Mouse (Mus musculus) embryonic facial prominence, embryonic 14.5 days (tissue): ENCODE data around the gene Limch1. TPM values are rescaled to one million over a fixed set of nuclear protein-coding genes. Genes with fewer than 3 reads are reported as not detected.
A peak's percentile ranks its signal among the peaks of the same experiment; 100 is the strongest.

ENCODE experiments used
- ATAC-seq: fragments of 200-750 bp; cut with Nextera tagmentation; 2 replicates; pipeline ENCODE4 v1.8.0; 2017; ENCODE audit warnings: low read depth, moderate number of reproducible peaks, moderate TSS enrichment
- DNase-seq: peaks from one replicate; pipeline ENCODE4 v3.0.0-alpha.2; 2015; ENCODE audit warnings: low spot score
- H3K27ac ChIP-seq: fragments of 300-500 bp; sonication (generic); replicated peaks from 2 replicates; pipeline ENCODE4 v1.5.1; 2014; ENCODE audit warnings: low read depth, mild to moderate bottlenecking, low read length, moderate library complexity
- H3K27me3 ChIP-seq: fragments of 300-500 bp; sonication (generic); replicated peaks from 2 replicates; pipeline ENCODE4 v1.6.1; 2014; ENCODE audit warnings: low read length; ENCODE audit not compliant: control insufficient read depth, insufficient read depth
- H3K36me3 ChIP-seq: fragments of 300-500 bp; sonication (generic); 2 replicates; pipeline ENCODE4 v1.6.1; 2014; ENCODE audit warnings: low read length, mixed read lengths; ENCODE audit not compliant: control insufficient read depth, insufficient read depth
- H3K4me1 ChIP-seq: fragments of 300-500 bp; sonication (generic); 2 replicates; pipeline ENCODE4 v1.6.1; 2014; ENCODE audit warnings: antibody characterized with exemption, low read length; ENCODE audit not compliant: control insufficient read depth, insufficient read depth
- H3K4me2 ChIP-seq: fragments of 300-500 bp; sonication (generic); 2 replicates; pipeline ENCODE4 v1.6.1; 2014; ENCODE audit warnings: low read depth, mild to moderate bottlenecking, low read length, moderate library complexity, mixed read lengths
- H3K4me3 ChIP-seq: fragments of 300-500 bp; sonication (generic); 2 replicates; pipeline ENCODE4 v1.5.1; 2014; ENCODE audit warnings: low read depth, mild to moderate bottlenecking, low read length
- H3K9ac ChIP-seq: fragments of 300-500 bp; sonication (generic); 2 replicates; pipeline ENCODE4 v1.6.1; 2014; ENCODE audit warnings: low read depth, mild to moderate bottlenecking, low read length, moderate library complexity, mixed read lengths
- H3K9me3 ChIP-seq: fragments of 300-500 bp; sonication (generic); 2 replicates; pipeline ENCODE4 v1.6.1; 2016; ENCODE audit warnings: low read length; ENCODE audit not compliant: control insufficient read depth
- WGBS: fragments of 180-500 bp; shearing (Covaris S2); extraction: QIAGEN DNeasy Blood & Tissue Kit; methylation state at CpG from one replicate; pipeline ENCODE4 v1.1.7; 2014; 5-methylcytosine and 5-hydroxymethylcytosine counted together
- polyA plus RNA-seq: library from polyadenylated mRNA; unstranded; fragments of >200 nt; fragmentation: Nextera tagmentation; extraction: Ambion mirVana; gene quantifications from 2 replicates; pipeline ENCODE4 v1.2.1, GENCODE M21; 2014

The Limch1 gene
- polyA plus RNA-seq, 1 experiment from 2014 or later = 71.1 TPM

DNA sequence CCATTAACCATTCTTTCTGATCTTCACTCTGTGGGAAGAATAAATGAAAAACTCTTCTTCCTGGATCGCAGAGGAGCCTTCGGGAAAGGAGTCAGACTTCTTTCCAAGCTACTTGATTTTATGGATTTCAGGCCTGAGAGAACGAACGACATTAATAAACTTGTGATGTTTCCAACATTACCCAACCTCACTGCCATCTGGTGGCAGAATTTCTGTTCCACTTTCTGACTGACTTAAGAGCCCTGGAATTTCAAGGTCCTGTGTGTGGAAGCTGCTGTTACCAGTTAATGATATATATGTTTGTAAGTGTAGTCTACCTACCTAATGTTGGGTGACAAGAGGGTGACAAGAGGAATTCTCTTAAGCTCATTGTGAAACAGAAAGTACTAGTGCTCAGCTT is 243.3 kb downstream of the Limch1 start:
- Histone ChIP-seq H3K36me3 (peaks cover 21% of the 10 kb centered on the region; the same call in 1 of the 2 replicates), H3K4me3 (no peak overlapping the region), H3K4me1 (no peaks in the 10 kb centered on the region), H3K9ac (no peak overlapping the region), H3K27ac (no peak overlapping the region), H3K4me2 (no peak overlapping the region), H3K9me3 (no peaks in the 10 kb centered on the region), H3K27me3 (no peaks in the 10 kb centered on the region)
- DNase-seq (no peak), ATAC-seq (no peak)
- WGBS = 67% methylated on average over 4 of the region's 4 CpGs

DNA sequence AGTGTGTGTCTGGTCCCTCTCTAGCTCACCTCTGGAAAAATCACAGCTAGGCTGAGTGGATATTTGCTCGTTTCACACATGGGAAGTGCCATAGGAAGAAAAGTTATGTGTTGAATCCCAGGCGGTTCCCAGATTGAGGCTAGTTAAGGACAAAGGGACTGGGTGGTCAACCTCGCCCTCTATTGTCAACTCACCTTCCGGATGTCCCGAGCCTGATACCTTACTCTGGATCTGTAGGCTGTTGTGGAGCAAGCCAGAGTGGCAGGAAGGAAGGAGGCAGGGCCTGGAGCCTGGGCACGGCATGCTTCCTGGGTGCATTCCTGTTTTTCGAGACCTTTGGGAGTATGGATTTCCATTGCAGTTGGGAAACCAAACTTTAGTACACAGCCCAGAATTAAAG is 243.9 kb downstream of the Limch1 start:
- no peaks in the 10 kb centered on the region for H3K27me3 ChIP-seq
- no peak for DNase-seq
- ATAC-seq = no peak
- no peak overlapping the region for H3K4me3 ChIP-seq
- peaks cover 4% of the 10 kb centered on the region; the same call in 1 of the 2 replicates for H3K4me1 ChIP-seq
- H3K9ac ChIP-seq = no peak overlapping the region
- H3K4me2 ChIP-seq = no peak overlapping the region
- H3K27ac ChIP-seq = no peak overlapping the region
- WGBS = 80% methylated on average over 7 of the region's 7 CpGs
- no peaks in the 10 kb centered on the region for H3K9me3 ChIP-seq
- peaks cover 21% of the 10 kb centered on the region; the same call in 1 of the 2 replicates for H3K36me3 ChIP-seq

DNA sequence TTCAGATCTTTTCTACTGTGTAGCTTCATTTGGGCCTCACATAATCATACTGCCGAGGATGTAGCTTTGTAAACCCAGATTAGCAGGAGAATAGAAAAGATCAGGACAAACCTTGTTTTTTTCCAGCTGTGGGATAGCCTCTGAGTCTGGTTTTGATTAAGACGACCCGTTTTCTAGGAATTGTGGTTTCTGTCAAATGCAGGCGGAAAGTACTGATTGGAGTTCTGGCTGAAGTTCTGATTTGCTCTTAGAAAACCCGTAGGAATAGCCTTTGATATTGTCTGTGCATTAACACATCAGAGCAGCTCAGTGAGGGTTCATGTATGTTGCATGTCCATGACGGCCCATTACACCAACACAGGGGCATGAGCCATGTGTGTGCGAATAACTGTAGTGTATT is 246.8 kb downstream of the Limch1 start:
- DNase-seq (peak; percentile 82), ATAC-seq (no peak)
- H3K9ac ChIP-seq = no peak overlapping the region
- no peak overlapping the region for H3K4me3 ChIP-seq
- no peak overlapping the region for H3K27ac ChIP-seq
- H3K4me2 ChIP-seq = no peak overlapping the region
- H3K36me3 ChIP-seq = 0 out of 2 replicates have a peak, but pooled peaks cover 10% of the 10 kb centered on the region
- H3K9me3 ChIP-seq = no peaks in the 10 kb centered on the region
- peaks cover 22% of the 10 kb centered on the region for H3K4me1 ChIP-seq
- no peaks in the 10 kb centered on the region for H3K27me3 ChIP-seq
- 39% methylated on average over 7 of the region's 7 CpGs for WGBS

DNA sequence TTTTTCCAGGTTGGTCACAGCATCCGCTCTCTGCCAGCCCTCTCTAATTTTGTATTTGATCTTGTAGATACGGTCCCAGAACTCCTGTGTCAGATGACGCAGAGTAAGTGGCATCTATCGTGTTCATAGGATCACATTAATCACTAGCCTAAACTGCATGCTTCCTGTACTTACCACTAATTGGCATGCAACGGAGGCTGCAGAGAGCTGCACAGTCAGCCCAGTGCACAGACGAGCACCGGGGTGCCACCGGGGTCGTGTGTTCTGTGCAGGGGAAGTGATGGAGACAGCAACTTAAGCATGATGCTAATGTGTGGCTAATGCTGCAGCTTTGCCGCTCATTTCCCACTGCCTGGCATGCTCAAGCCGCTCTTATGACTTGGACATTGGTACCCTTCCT is 247.4 kb downstream of the Limch1 start:
- Histone ChIP-seq H3K4me2 (0 out of 2 replicates have a peak overlapping the region, but pooled peaks have one; percentile 11), H3K4me1 (peaks cover 25% of the 10 kb centered on the region), H3K36me3 (0 out of 2 replicates have a peak, but pooled peaks cover 6% of the 10 kb centered on the region), H3K27ac (no peak overlapping the region), H3K27me3 (no peaks in the 10 kb centered on the region), H3K9me3 (no peaks in the 10 kb centered on the region), H3K9ac (no peak overlapping the region), H3K4me3 (no peak overlapping the region)
- DNase-seq (peak; percentile 30), ATAC-seq (no peak)
- 37% methylated on average over 11 of the region's 11 CpGs for WGBS

DNA sequence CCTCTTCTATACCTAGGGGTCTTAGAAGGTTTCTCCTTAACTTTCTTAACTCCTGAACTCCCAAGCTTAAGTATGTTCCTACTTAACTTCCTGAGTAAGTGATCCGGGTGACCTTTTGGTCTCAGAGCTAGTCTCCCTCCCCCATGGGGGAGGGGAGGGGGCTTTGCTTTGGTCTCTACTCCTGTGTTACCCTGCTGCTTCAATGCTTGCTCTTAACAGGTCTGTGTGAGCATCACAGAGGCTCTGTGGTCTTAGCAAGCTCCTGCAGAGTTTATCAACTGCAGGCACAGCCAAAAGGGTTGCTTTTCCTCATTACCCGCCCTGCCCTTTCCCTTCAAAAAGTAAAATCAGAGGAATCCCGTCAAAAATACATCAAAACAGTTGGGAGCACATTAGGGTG is 250.5 kb downstream of the Limch1 start:
- ATAC-seq = no peak
- no peaks in the 10 kb centered on the region for H3K9me3 ChIP-seq
- no peak overlapping the region for H3K9ac ChIP-seq
- DNase-seq = no peak
- H3K36me3 ChIP-seq = 0 out of 2 replicates have a peak, but pooled peaks cover 10% of the 10 kb centered on the region
- H3K27ac ChIP-seq = no peak overlapping the region
- H3K4me2 ChIP-seq = no peak overlapping the region
- no peak overlapping the region for H3K4me3 ChIP-seq
- H3K4me1 ChIP-seq = peaks cover 25% of the 10 kb centered on the region
- H3K27me3 ChIP-seq = no peaks in the 10 kb centered on the region
- WGBS = 12% methylated on average over 3 of the region's 3 CpGs

DNA sequence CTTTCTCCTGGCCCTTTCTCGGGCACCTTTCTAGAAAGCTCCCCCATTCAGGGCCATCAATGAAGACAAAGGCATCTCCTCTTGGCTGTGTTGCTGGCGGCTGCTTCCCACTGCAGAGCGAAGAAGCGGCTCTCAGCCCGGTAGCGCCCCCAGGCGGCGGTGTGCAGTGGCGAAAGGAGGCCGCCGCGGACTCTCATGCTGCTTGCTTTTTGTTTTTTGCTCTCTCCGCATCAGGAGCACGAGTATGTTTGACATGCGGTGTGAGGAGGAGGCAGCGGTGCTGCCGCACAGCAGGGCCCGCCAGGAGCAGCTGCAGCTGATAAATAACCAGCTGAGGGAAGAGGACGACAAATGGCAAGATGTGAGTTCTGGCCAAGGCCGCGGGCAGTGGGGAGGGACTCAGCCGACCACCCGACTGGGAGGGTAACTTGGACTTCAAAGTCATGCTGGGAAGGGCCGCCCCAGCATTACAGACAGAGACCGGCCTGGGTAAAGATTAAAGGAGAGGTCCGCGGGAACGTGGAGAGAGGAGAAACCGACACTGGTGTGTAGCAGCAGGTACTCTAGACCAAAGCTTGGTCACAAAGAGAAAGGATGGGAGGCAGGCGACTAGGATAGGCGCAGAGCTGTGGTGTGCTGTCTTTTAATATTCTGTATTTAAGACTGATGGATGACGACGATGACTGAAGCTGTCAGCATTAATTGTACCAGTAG is 251.4 kb downstream of the Limch1 start:
- Histone ChIP-seq H3K27me3 (no peaks in the 10 kb centered on the region), H3K9ac (peak overlapping the region; percentile 45), H3K4me2 (peak overlapping the region; percentile 74), H3K36me3 (0 out of 2 replicates have a peak, but pooled peaks cover 13% of the 10 kb centered on the region), H3K4me3 (peak overlapping the region; percentile 37), H3K4me1 (peaks cover 25% of the 10 kb centered on the region), H3K27ac (0 out of 2 replicates have a peak overlapping the region, but pooled peaks have one; percentile 36), H3K9me3 (no peaks in the 10 kb centered on the region)
- peak; percentile 89 for ATAC-seq
- 3% methylated on average over 33 of the region's 33 CpGs for WGBS
- peak; percentile 89 for DNase-seq

DNA sequence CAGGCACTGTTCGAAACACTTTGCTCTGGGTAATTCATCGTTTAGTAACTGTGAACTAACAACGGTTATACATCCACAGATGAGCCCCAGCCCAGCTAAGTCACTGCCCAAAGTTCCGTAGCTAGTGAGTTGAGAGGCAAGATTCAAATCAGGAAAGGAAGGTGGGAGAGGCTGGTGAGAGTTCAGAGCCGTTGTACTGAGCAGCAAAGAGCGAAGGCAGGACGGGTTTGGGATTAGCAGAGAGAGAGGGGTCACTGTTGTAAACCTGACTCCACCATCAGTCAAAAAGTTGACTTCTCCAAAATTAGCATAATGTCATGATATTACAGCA is 251.9 kb downstream of the Limch1 start:
- H3K9me3 ChIP-seq = no peaks in the 10 kb centered on the region
- no peak for DNase-seq
- peaks cover 25% of the 10 kb centered on the region for H3K4me1 ChIP-seq
- no peak overlapping the region for H3K27ac ChIP-seq
- WGBS = 30% methylated on average over 7 of the region's 7 CpGs
- H3K36me3 ChIP-seq = 0 out of 2 replicates have a peak, but pooled peaks cover 13% of the 10 kb centered on the region
- no peak for ATAC-seq
- peak overlapping the region; percentile 74 for H3K4me2 ChIP-seq
- peak overlapping the region; percentile 45 for H3K9ac ChIP-seq
- no peaks in the 10 kb centered on the region for H3K27me3 ChIP-seq
- H3K4me3 ChIP-seq = peak overlapping the region; percentile 37

DNA sequence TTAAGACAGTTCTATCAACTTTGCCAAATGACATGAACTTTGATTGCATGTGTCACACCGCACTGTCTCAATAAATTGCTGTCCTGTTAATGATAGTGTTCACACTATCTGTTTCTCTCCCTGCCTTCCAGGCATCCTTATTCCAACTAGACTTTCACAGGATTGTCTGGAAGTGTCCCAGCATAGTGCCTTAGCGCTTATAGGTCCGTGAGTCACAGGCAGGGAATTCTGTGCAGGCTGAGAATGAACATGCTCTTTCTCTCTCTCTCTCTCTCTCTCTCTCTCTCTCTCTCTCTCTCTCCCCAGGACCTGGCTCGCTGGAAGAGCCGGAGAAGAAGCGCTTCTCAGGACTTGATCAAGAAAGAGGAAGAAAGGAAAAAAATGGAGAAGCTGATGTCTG is 252.7 kb downstream of the Limch1 start:
- Histone ChIP-seq H3K36me3 (0 out of 2 replicates have a peak, but pooled peaks cover 17% of the 10 kb centered on the region), H3K4me2 (no peak overlapping the region), H3K4me1 (peaks cover 25% of the 10 kb centered on the region), H3K27ac (no peak overlapping the region), H3K4me3 (no peak overlapping the region), H3K9ac (no peak overlapping the region), H3K9me3 (no peaks in the 10 kb centered on the region), H3K27me3 (no peaks in the 10 kb centered on the region)
- ATAC-seq (no peak), DNase-seq (no peak)
- 78% methylated on average over 6 of the region's 6 CpGs for WGBS

DNA sequence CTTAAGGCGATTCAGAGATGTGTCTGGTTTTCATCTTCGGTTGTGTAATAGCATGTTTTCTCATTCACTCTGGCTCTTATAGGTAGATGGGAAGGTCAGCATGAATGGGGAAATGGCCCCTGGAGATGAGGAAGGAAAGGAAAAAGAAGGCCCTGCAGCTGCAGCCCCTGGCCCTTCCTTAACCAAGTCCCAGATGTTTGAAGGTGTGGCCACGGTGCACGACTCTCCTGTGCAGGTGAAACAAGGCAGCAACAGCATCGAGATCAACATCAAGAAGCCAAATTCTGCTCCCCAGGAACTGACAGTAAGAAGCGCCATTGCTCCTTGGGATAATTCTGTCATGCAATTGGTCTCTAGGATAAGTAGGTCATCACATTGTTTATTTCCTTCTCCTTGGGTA is 256.7 kb downstream of the Limch1 start:
- ATAC-seq (no peak), DNase-seq (no peak)

More for the DNA sequence above, 256.7 kb downstream of the Limch1 start:
- 87% methylated on average over 6 of the region's 6 CpGs for WGBS
- Histone ChIP-seq H3K27me3 (no peaks in the 10 kb centered on the region), H3K9ac (no peak overlapping the region), H3K4me3 (no peak overlapping the region), H3K4me1 (0 out of 2 replicates have a peak, but pooled peaks cover 4% of the 10 kb centered on the region), H3K4me2 (no peak overlapping the region), H3K27ac (no peak overlapping the region), H3K9me3 (no peaks in the 10 kb centered on the region), H3K36me3 (0 out of 2 replicates have a peak, but pooled peaks cover 17% of the 10 kb centered on the region)
